Mouse (Mus musculus): ENCODE measurements around the gene Strc. TPM values are rescaled to one million over a fixed set of nuclear protein-coding genes. Genes with fewer than 3 reads are reported as not detected.

Gene Strc
- polyA plus RNA-seq, 1 experiment from 2014 or later = not detected

GRCm38 (mm10) chr2:121354820-121355592 lies 32.0 kb downstream of the Strc start, which contains the start of gene Ppip5k1:
Gene Ppip5k1 (minus strand): TSS chr2:121355396.
- H3K9me3 ChIP-seq = no peaks in the 10 kb centered on the region
- WGBS = under 1% methylated on average over 58 of the region's 58 CpGs
- peak; percentile 94 for ATAC-seq (ENCODE audit: insufficient number of reproducible peaks, insufficient read depth, low FRiP score, low TSS enrichment, low read depth)

DNA sequence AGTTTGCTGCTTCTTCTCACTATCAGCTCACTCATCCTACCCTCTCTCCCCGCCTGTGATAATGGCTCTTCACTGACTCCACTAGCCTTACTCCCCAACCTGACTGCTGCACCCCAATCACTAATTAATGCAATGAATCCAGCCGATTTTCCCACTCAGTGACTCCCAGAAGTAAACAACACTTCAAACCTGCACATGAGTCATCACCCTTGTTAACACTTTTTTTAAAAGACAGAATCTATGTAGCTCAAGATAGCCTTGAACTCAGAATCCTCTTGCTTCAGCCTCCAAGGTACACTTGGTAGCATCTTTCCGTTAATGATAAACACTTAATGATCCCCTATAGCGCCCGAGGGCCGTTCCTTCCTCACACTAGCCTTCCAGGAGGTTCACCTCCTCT lies 32.6 kb downstream of the Strc start:
- Histone ChIP-seq H3K27me3 (no peaks in the 10 kb centered on the region), H3K4me1 (peaks cover 25% of the 10 kb centered on the region), H3K4me2 (peak overlapping the region; percentile 83), H3K27ac (no peak overlapping the region), H3K9me3 (no peaks in the 10 kb centered on the region), H3K36me3 (peaks cover 2% of the 10 kb centered on the region; the same call in 1 of the 2 replicates), H3K4me3 (peak overlapping the region; percentile 68), H3K9ac (peak overlapping the region; percentile 81)
- WGBS = 6% methylated on average over 6 of the region's 6 CpGs
- no peak for ATAC-seq (ENCODE audit: insufficient number of reproducible peaks, insufficient read depth, low FRiP score, low TSS enrichment, low read depth)

More at GRCm38 (mm10) chr2:121354820-121355592, 32.0 kb downstream of the Strc start, which contains the start of gene Ppip5k1:
- H3K27ac ChIP-seq = peak within 1 kb of the TSS; percentile 49; the same call in 1 of the 2 replicates
- H3K4me1 ChIP-seq = peaks cover 25% of the 10 kb centered on the region
- peak within 1 kb of the TSS; percentile 68 for H3K4me3 ChIP-seq
- H3K36me3 ChIP-seq = no peaks in the 10 kb centered on the region
- H3K9ac ChIP-seq = peak within 1 kb of the TSS; percentile 81
- H3K27me3 ChIP-seq = no peaks in the 10 kb centered on the region
- peak within 1 kb of the TSS; percentile 83 for H3K4me2 ChIP-seq

DNA sequence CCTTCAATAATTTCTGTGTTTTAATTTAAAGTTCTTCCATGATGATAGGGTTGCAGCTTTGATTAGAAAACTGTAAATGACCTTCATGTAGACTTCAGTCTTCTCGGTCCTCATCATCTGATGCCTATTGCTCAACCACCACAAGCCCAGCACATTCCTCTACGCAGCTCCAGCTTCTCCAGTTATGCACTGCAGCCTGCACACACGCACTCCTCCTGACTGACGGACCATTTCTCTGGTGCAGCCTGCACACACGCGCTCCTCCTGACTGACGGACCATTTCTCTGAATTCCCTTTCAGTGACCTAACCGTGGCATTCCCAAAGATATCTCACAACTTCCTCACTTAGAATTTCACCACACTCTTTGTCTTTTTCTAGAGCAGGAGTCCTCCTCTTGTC lies 33.8 kb downstream of the Strc start:
- ATAC-seq (ENCODE audit: insufficient number of reproducible peaks, insufficient read depth, low FRiP score, low TSS enrichment, low read depth) = no peak
- Histone ChIP-seq H3K9me3 (no peaks in the 10 kb centered on the region), H3K36me3 (peaks cover 2% of the 10 kb centered on the region; the same call in 1 of the 2 replicates), H3K9ac (no peak overlapping the region), H3K27me3 (no peaks in the 10 kb centered on the region), H3K4me2 (no peak overlapping the region), H3K4me3 (no peak overlapping the region), H3K27ac (no peak overlapping the region), H3K4me1 (peaks cover 16% of the 10 kb centered on the region; the same call in 1 of the 2 replicates)
- 73% methylated on average over 8 of the region's 8 CpGs for WGBS

- no peak overlapping the region for H3K4me3 ChIP-seq
- H3K4me2 ChIP-seq = no peak overlapping the region
- no peak overlapping the region for H3K27ac ChIP-seq
- no peak overlapping the region for H3K9ac ChIP-seq
- 0 out of 2 replicates have a peak, but pooled peaks cover 3% of the 10 kb centered on the region for H3K9me3 ChIP-seq
- no peak for ATAC-seq (ENCODE audit: insufficient number of reproducible peaks, insufficient read depth, low FRiP score, low TSS enrichment, low read depth)
- no peaks in the 10 kb centered on the region for H3K4me1 ChIP-seq
- peaks cover 9% of the 10 kb centered on the region for H3K36me3 ChIP-seq
- H3K27me3 ChIP-seq = no peaks in the 10 kb centered on the region
Observed at GRCm38 (mm10) chr2:121339057-121339456, 47.9 kb downstream of the Strc start.

- Histone ChIP-seq H3K4me2 (no peak overlapping the region), H3K4me1 (no peaks in the 10 kb centered on the region), H3K9ac (no peak overlapping the region), H3K36me3 (no peaks in the 10 kb centered on the region), H3K9me3 (no peaks in the 10 kb centered on the region), H3K4me3 (no peak overlapping the region), H3K27me3 (no peaks in the 10 kb centered on the region), H3K27ac (no peak overlapping the region)
- WGBS = 92% methylated on average over 2 of the region's 2 CpGs
- ATAC-seq (ENCODE audit: insufficient number of reproducible peaks, insufficient read depth, low FRiP score, low TSS enrichment, low read depth) = no peak
Observed at GRCm38 (mm10) chr2:121329492-121329891, 57.5 kb downstream of the Strc start.

GRCm38 (mm10) chr2:121323693-121324470 lies 63.1 kb downstream of the Strc start:
- Histone ChIP-seq H3K27me3 (no peaks in the 10 kb centered on the region), H3K4me2 (no peak overlapping the region), H3K9me3 (no peaks in the 10 kb centered on the region), H3K36me3 (peaks cover 3% of the 10 kb centered on the region; the same call in 1 of the 2 replicates), H3K9ac (no peak overlapping the region), H3K4me1 (no peaks in the 10 kb centered on the region), H3K27ac (no peak overlapping the region), H3K4me3 (no peak overlapping the region)
- 80% methylated on average over 10 of the region's 10 CpGs for WGBS
- no peak for ATAC-seq (ENCODE audit: insufficient number of reproducible peaks, insufficient read depth, low FRiP score, low TSS enrichment, low read depth)

GRCm38 (mm10) chr2:121323041-121323440 lies 63.9 kb downstream of the Strc start:
- no peak overlapping the region for H3K9ac ChIP-seq
- H3K27me3 ChIP-seq = no peaks in the 10 kb centered on the region
- H3K4me1 ChIP-seq = no peaks in the 10 kb centered on the region
- no peak overlapping the region for H3K4me2 ChIP-seq
- 89% methylated on average over 10 of the region's 10 CpGs for WGBS
- no peak overlapping the region for H3K4me3 ChIP-seq
- H3K9me3 ChIP-seq = no peaks in the 10 kb centered on the region
- H3K27ac ChIP-seq = no peak overlapping the region
- ATAC-seq (ENCODE audit: insufficient number of reproducible peaks, insufficient read depth, low FRiP score, low TSS enrichment, low read depth) = no peak
- H3K36me3 ChIP-seq = peaks cover 3% of the 10 kb centered on the region; the same call in 1 of the 2 replicates

GRCm38 (mm10) chr2:121316278-121316677 lies 70.7 kb downstream of the Strc start:
- no peak overlapping the region for H3K4me3 ChIP-seq
- peaks cover 7% of the 10 kb centered on the region; the same call in 1 of the 2 replicates for H3K36me3 ChIP-seq
- no peak for ATAC-seq (ENCODE audit: insufficient number of reproducible peaks, insufficient read depth, low FRiP score, low TSS enrichment, low read depth)
- H3K4me1 ChIP-seq = no peaks in the 10 kb centered on the region
- WGBS = 77% methylated on average over 8 of the region's 8 CpGs
- no peak overlapping the region for H3K27ac ChIP-seq
- H3K9me3 ChIP-seq = no peaks in the 10 kb centered on the region
- H3K27me3 ChIP-seq = no peaks in the 10 kb centered on the region
- no peak overlapping the region for H3K4me2 ChIP-seq
- H3K9ac ChIP-seq = no peak overlapping the region

Other genes with a start within 250 kb of the Strc start
- 20.3 and 22.9 TPM in 2 replicates for gene Adal, start 246.7 kb downstream of the Strc start, polyA plus RNA-seq (2015; fragmentation: Nextera tagmentation; extraction: Ambion mirVana)
- gene Lcmt2, start 246.5 kb downstream of the Strc start, polyA plus RNA-seq (2015; fragmentation: Nextera tagmentation; extraction: Ambion mirVana) = 21.5 and 22.2 TPM in 2 replicates
- 68.0 and 71.4 TPM in 2 replicates for gene Tubgcp4, start 216.5 kb downstream of the Strc start, polyA plus RNA-seq (2015; fragmentation: Nextera tagmentation; extraction: Ambion mirVana)
- gene Zscan29, start 216.0 kb downstream of the Strc start, polyA plus RNA-seq (2015; fragmentation: Nextera tagmentation; extraction: Ambion mirVana) = 11.1 and 11.9 TPM in 2 replicates
- 95.8 and 96.5 TPM in 2 replicates for gene Trp53bp1, start 115.8 kb downstream of the Strc start, polyA plus RNA-seq (2015; fragmentation: Nextera tagmentation; extraction: Ambion mirVana)
- gene Map1a, start 97.6 kb downstream of the Strc start, polyA plus RNA-seq (2015; fragmentation: Nextera tagmentation; extraction: Ambion mirVana) = 4.3 and 4.8 TPM in 2 replicates
- gene Ppip5k1, start 31.8 kb downstream of the Strc start, polyA plus RNA-seq (2015; fragmentation: Nextera tagmentation; extraction: Ambion mirVana) = 8.4 and 11.7 TPM in 2 replicates
- 12.9 and 19.7 TPM in 2 replicates for gene Ckmt1, start 29.5 kb downstream of the Strc start, polyA plus RNA-seq (2015; fragmentation: Nextera tagmentation; extraction: Ambion mirVana)
- 657 and 685 TPM in 2 replicates for gene Pdia3, start 26.6 kb upstream of the Strc start, polyA plus RNA-seq (2015; fragmentation: Nextera tagmentation; extraction: Ambion mirVana)
- 3.3 and 3.8 TPM in 2 replicates for gene Catsper2, start 26.6 kb upstream of the Strc start, polyA plus RNA-seq (2015; fragmentation: Nextera tagmentation; extraction: Ambion mirVana)
- 12.2 and 22.4 TPM in 2 replicates for gene Ell3, start 57.1 kb upstream of the Strc start, polyA plus RNA-seq (2015; fragmentation: Nextera tagmentation; extraction: Ambion mirVana)
- gene Serf2, start 62.0 kb upstream of the Strc start, polyA plus RNA-seq (2015; fragmentation: Nextera tagmentation; extraction: Ambion mirVana) = 552 and 638 TPM in 2 replicates
- gene Hypk, start 66.1 kb upstream of the Strc start, polyA plus RNA-seq (2015; fragmentation: Nextera tagmentation; extraction: Ambion mirVana) = 129 and 139 TPM in 2 replicates
- gene Serinc4, start 69.6 kb upstream of the Strc start, polyA plus RNA-seq (2015; fragmentation: Nextera tagmentation; extraction: Ambion mirVana) = 0.55 and 0.65 TPM in 2 replicates
- gene Mfap1b, start 86.9 kb upstream of the Strc start, polyA plus RNA-seq (2015; fragmentation: Nextera tagmentation; extraction: Ambion mirVana) = 63.3 and 64.2 TPM in 2 replicates
- gene Mfap1a, start 119.5 kb upstream of the Strc start, polyA plus RNA-seq (2015; fragmentation: Nextera tagmentation; extraction: Ambion mirVana) = 31.4 and 39.4 TPM in 2 replicates
- gene Wdr76, start 119.6 kb upstream of the Strc start, polyA plus RNA-seq (2015; fragmentation: Nextera tagmentation; extraction: Ambion mirVana) = 7.6 and 8.9 TPM in 2 replicates